Mouse (Mus musculus) testis, adult 2 months (tissue): ENCODE measurements around the gene Osmr.

ENCODE experiments used
- CTCF ChIP-seq: fragments of 200-500 bp; IDR thresholded peaks from 2 replicates; pipeline ENCODE4 v1.5.1; 2012; ENCODE audit warnings: low read depth, mild to moderate bottlenecking, inconsistent platforms, low read length, moderate library complexity; ENCODE audit not compliant: control insufficient read depth, insufficient read depth, insufficient replicate concordance
- POLR2A ChIP-seq: fragments of 200-500 bp; IDR thresholded peaks from 2 replicates; pipeline ENCODE4 v1.6.1; 2012; ENCODE audit warnings: low read depth, mild to moderate bottlenecking, inconsistent platforms, low read length, moderate library complexity; ENCODE audit not compliant: control insufficient read depth

DNA sequence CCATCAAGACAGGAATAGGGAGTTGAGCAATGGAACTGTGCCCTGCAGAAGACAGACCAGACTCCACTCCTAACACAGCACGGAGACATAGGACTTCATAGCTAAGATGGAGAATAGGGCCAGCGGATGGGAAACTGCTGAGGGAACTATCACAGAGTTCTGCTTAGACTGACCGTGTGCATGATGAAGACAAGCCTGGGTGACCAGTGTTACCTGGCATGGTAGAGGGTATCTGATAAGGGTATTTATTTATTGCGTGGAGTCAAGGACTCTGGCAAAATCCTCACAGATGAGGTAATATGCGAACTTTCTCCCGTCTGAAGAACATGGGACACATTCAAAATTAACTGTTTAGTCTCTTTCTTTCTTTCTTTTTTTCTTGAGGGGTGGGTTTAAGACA, 9.5 kb upstream of the Osmr start:
- no peak for TF ChIP-seq CTCF
- TF ChIP-seq POLR2A = no peak
